Mouse (Mus musculus) left cerebral cortex, adult 11 months (tissue): ENCODE results near the gene Duox2.
A peak's percentile ranks its signal among the peaks of the same experiment; 100 is the strongest.

Source experiments
- DNase-seq: peaks from one replicate; pipeline ENCODE4 v3.0.0; 2022; ENCODE audit warnings: low spot score

Duox2 gene

GRCm38 (mm10) chr2:122301921-122302573 is 3.8 kb upstream of the Duox2 start:
- no peak for DNase-seq

- no peak for DNase-seq
These were observed 3.1 kb upstream of the Duox2 start for GRCm38 (mm10) chr2:122301081-122301920.

GRCm38 (mm10) chr2:122300656-122301020 is 2.4 kb upstream of the Duox2 start:
- no peak for DNase-seq

- DNase-seq = no peak
These were observed 1.8 kb upstream of the Duox2 start for GRCm38 (mm10) chr2:122299911-122300655.

GRCm38 (mm10) chr2:122298596-122299490 is 594 bp upstream of the Duox2 start, which contains the start of gene Duoxa2:
Gene Duoxa2, plus strand, starts transcription at chr2:122298900.
- DNase-seq = no peak

- no peak for DNase-seq
These were observed 766 bp downstream of the Duox2 start for GRCm38 (mm10) chr2:122297271-122298095.

GRCm38 (mm10) chr2:122294916-122295315 is 3.3 kb downstream of the Duox2 start:
- no peak for DNase-seq

- DNase-seq = no peak
These were observed 12.1 kb downstream of the Duox2 start for GRCm38 (mm10) chr2:122286137-122286536.

GRCm38 (mm10) chr2:122284091-122284490 is 14.2 kb downstream of the Duox2 start:
- no peak for DNase-seq

GRCm38 (mm10) chr2:122278769-122279168 is 19.5 kb downstream of the Duox2 start:
- no peak for DNase-seq

GRCm38 (mm10) chr2:122266407-122267193 is 31.6 kb downstream of the Duox2 start:
- no peak for DNase-seq

- no peak for DNase-seq
These were observed 33.6 kb downstream of the Duox2 start for GRCm38 (mm10) chr2:122264690-122265089.

GRCm38 (mm10) chr2:122260729-122261128 is 37.5 kb downstream of the Duox2 start:
- no peak for DNase-seq

- no peak for DNase-seq
These were observed 42.3 kb downstream of the Duox2 start for GRCm38 (mm10) chr2:122255997-122256396.

GRCm38 (mm10) chr2:122247786-122248185 is 50.5 kb downstream of the Duox2 start:
- DNase-seq = no peak

- peak; percentile 51 for DNase-seq
These were observed 54.5 kb downstream of the Duox2 start for GRCm38 (mm10) chr2:122243671-122244131.

- DNase-seq = no peak
These were observed 56.3 kb downstream of the Duox2 start for GRCm38 (mm10) chr2:122241935-122242334.

GRCm38 (mm10) chr2:122241226-122241625 is 57.0 kb downstream of the Duox2 start:
- no peak for DNase-seq

GRCm38 (mm10) chr2:122240735-122241134 is 57.5 kb downstream of the Duox2 start:
- DNase-seq = no peak
